Mouse (Mus musculus): ENCODE measurements around the gene Nfib.

GRCm38 (mm10) chr4:82474334-82474733, 231.2 kb downstream of the Nfib start:
- TF ChIP-seq POLR2A (IDR thresholded peaks at IDR 0.05; ENCODE audit: insufficient read length, low read depth): no peak
- TF ChIP-seq USF1 (IDR thresholded peaks at IDR 0.05; ENCODE audit: low read depth): no peak
- no peak for TF ChIP-seq SRF (IDR thresholded peaks at IDR 0.05; ENCODE audit: control insufficient read depth, insufficient read length, low read depth)
- TF ChIP-seq E2F4 (IDR thresholded peaks at IDR 0.05; ENCODE audit: insufficient read depth): no peak
- TF ChIP-seq TCF12 (IDR thresholded peaks at IDR 0.05; ENCODE audit: insufficient read depth, poor library complexity, severe bottlenecking): no peak

All from myocyte (in vitro differentiated cells).